Mouse (Mus musculus) myocyte (in vitro differentiated cells): ENCODE measurements around the gene Ang. TPM values are rescaled to one million over a fixed set of nuclear protein-coding genes. Genes with fewer than 3 reads are reported as not detected.

Experiments used
- H3K27me3 ChIP-seq: one replicate; pipeline ENCODE4 v1.6.1; 2011; ENCODE audit not compliant: control insufficient read depth, insufficient read depth, insufficient read length
- H3K36me3 ChIP-seq: one replicate; pipeline ENCODE4 v1.6.1; 2011; ENCODE audit not compliant: control insufficient read depth, insufficient read depth
- H3K4me2 ChIP-seq: one replicate; pipeline ENCODE4 v1.6.1; 2011; ENCODE audit warnings: low read depth, control low read depth
- H3K4me3 ChIP-seq: one replicate; pipeline ENCODE4 v1.5.1; 2011; ENCODE audit warnings: mild to moderate bottlenecking, control low read depth, moderate library complexity
- H3K79me2 ChIP-seq: one replicate; pipeline ENCODE4 v1.6.1; 2011; ENCODE audit not compliant: control insufficient read depth, insufficient read depth
- H3ac ChIP-seq: one replicate; pipeline ENCODE4 v1.6.1; 2011; ENCODE audit not compliant: control insufficient read depth, insufficient read length
- CEBPB ChIP-seq: IDR thresholded peaks from 2 replicates; pipeline ENCODE4 v1.6.1; 2011; ENCODE audit warnings: mild to moderate bottlenecking, moderate library complexity; ENCODE audit not compliant: poor library complexity, insufficient read depth, severe bottlenecking
- E2F4 ChIP-seq: IDR thresholded peaks from one replicate; pipeline ENCODE4 v1.6.1; 2011; ENCODE audit warnings: mild to moderate bottlenecking, control low read depth, moderate library complexity; ENCODE audit not compliant: insufficient read depth
- MAX ChIP-seq: IDR thresholded peaks from one replicate; pipeline ENCODE4 v1.6.1; 2011; ENCODE audit warnings: low read depth, mild to moderate bottlenecking, control low read depth
- MYOD1 ChIP-seq, 3 experiments: IDR thresholded peaks; one replicate each; pipeline ENCODE4 v1.6.1; 2011; ENCODE audit warnings: control low read depth in 2 of 3, low read depth in 2 of 3, mild to moderate bottlenecking in 2 of 3, moderate library complexity in 1 of 3; ENCODE audit not compliant: insufficient read length in 2 of 3, control insufficient read depth in 1 of 3
- MYOG ChIP-seq, 3 experiments: IDR thresholded peaks; one replicate each; pipeline ENCODE4 v1.6.1; 2011; ENCODE audit warnings: control low read depth in 2 of 3, low read depth in 2 of 3, mild to moderate bottlenecking in 2 of 3; ENCODE audit not compliant: insufficient read length in 2 of 3, control insufficient read depth in 1 of 3, insufficient read depth in 1 of 3
- POLR2A ChIP-seq: IDR thresholded peaks from one replicate; pipeline ENCODE4 v1.6.1; 2011; ENCODE audit warnings: low read depth, mild to moderate bottlenecking, control low read depth, moderate library complexity; ENCODE audit not compliant: insufficient read length
- POLR2AphosphoS2 ChIP-seq: IDR thresholded peaks from one replicate; pipeline ENCODE4 v1.6.1; 2011; ENCODE audit warnings: low read depth, control low read depth; ENCODE audit not compliant: insufficient read length
- REST ChIP-seq: IDR thresholded peaks from one replicate; pipeline ENCODE4 v1.6.1; 2011; ENCODE audit warnings: mild to moderate bottlenecking, control low read depth, moderate library complexity; ENCODE audit not compliant: insufficient read depth, insufficient read length
- SRF ChIP-seq: IDR thresholded peaks from one replicate; pipeline ENCODE4 v1.6.1; 2011; ENCODE audit warnings: low read depth; ENCODE audit not compliant: control insufficient read depth, insufficient read length
- TCF12 ChIP-seq: IDR thresholded peaks from one replicate; pipeline ENCODE4 v1.6.1; 2011; ENCODE audit warnings: mild to moderate bottlenecking, control low read depth; ENCODE audit not compliant: poor library complexity, insufficient read depth, severe bottlenecking
- TCF3 ChIP-seq: IDR thresholded peaks from one replicate; pipeline ENCODE4 v1.6.1; 2011; ENCODE audit warnings: low read depth, control low read depth; ENCODE audit not compliant: insufficient read length
- USF1 ChIP-seq: IDR thresholded peaks from one replicate; pipeline ENCODE4 v1.6.1; 2011; ENCODE audit warnings: low read depth, mild to moderate bottlenecking, control low read depth, moderate library complexity
- polyA plus RNA-seq: library from polyadenylated mRNA; unstranded; fragments of >200 nt; fragmentation: generic; extraction: Trizol; gene quantifications from one replicate; pipeline ENCODE4 v1.2.1, GENCODE M21; 2012; ENCODE audit warnings: missing spikeins

Ang gene
- 1.3 TPM for polyA plus RNA-seq

- Histone ChIP-seq H3K4me2 (peak within 1 kb of the TSS; percentile 91), H3ac (peak within 1 kb of the TSS; percentile 23), H3K27me3 (no peaks in the 10 kb centered on the region), H3K79me2 (no peaks in the 10 kb centered on the region), H3K4me3 (peak within 1 kb of the TSS; percentile 59), H3K36me3 (no peaks in the 10 kb centered on the region)
- TF ChIP-seq USF1 (no peak), REST (no peak), MYOD1 (IDR thresholded peaks at IDR 0.05; ENCODE audit: control insufficient read depth in 1 of 3, insufficient read length in 2 of 3, low read depth in 2 of 3) (no peak), MAX (no peak), POLR2AphosphoS2 (no peak), SRF (no peak), CEBPB (no peak), TCF12 (no peak), MYOG (IDR thresholded peaks at IDR 0.05; ENCODE audit: control insufficient read depth in 1 of 3, insufficient read depth in 1 of 3, insufficient read length in 2 of 3, low read depth in 2 of 3) (no peak)
Measured at GRCm38 (mm10) chr14:51090921-51091900, at the start of gene Ang, which contains the start of gene Rnase4. TSS of gene Ang (plus strand) at chr14:51091150. TSS of gene Rnase4 (plus strand) at chr14:51091077.

- no peaks in the 10 kb centered on the region for H3K79me2 ChIP-seq
- H3K27me3 ChIP-seq, result no peaks in the 10 kb centered on the region
- no peak within 1 kb of the TSS for H3K4me3 ChIP-seq
- H3K36me3 ChIP-seq, result no peaks in the 10 kb centered on the region
- no peak for TF ChIP-seq CEBPB
- no peak for TF ChIP-seq MYOG (IDR thresholded peaks at IDR 0.05; ENCODE audit: control insufficient read depth in 1 of 3, insufficient read depth in 1 of 3, insufficient read length in 2 of 3, low read depth in 2 of 3)
- no peak for TF ChIP-seq E2F4
- no peak for TF ChIP-seq USF1
- TF ChIP-seq TCF12, result no peak
- H3K4me2 ChIP-seq, result no peak within 1 kb of the TSS
- no peak within 1 kb of the TSS for H3ac ChIP-seq
Measured at GRCm38 (mm10) chr14:51041769-51042168, 49.2 kb upstream of the Ang start, which contains the start of gene Rnase9. TSS of gene Rnase9 (minus strand) at chr14:51041869.

GRCm38 (mm10) chr14:51047846-51048245 lies 43.1 kb upstream of the Ang start:
- no peak overlapping the region for H3ac ChIP-seq
- TF ChIP-seq REST (no peak), TCF12 (no peak), CEBPB (no peak), TCF3 (no peak), SRF (no peak), E2F4 (no peak), MYOG (IDR thresholded peaks at IDR 0.05; ENCODE audit: control insufficient read depth in 1 of 3, insufficient read depth in 1 of 3, insufficient read length in 2 of 3, low read depth in 2 of 3) (no peak)
- H3K36me3 ChIP-seq, result no peaks in the 10 kb centered on the region

GRCm38 (mm10) chr14:51050063-51050462 lies 40.9 kb upstream of the Ang start, which contains the start of gene Rnase11:
TSS of gene Rnase11 (minus strand) at chr14:51050163.
- H3K36me3 ChIP-seq, result no peaks in the 10 kb centered on the region
- no peak within 1 kb of the TSS for H3K4me2 ChIP-seq
- no peak within 1 kb of the TSS for H3ac ChIP-seq
- no peak for TF ChIP-seq REST
- TF ChIP-seq CEBPB, result no peak
- TF ChIP-seq POLR2A, result no peak
- no peak for TF ChIP-seq MYOD1 (IDR thresholded peaks at IDR 0.05; ENCODE audit: control insufficient read depth in 1 of 3, insufficient read length in 2 of 3, low read depth in 2 of 3)
- no peak for TF ChIP-seq TCF12
- no peak for TF ChIP-seq POLR2AphosphoS2
- TF ChIP-seq MYOG (IDR thresholded peaks at IDR 0.05; ENCODE audit: control insufficient read depth in 1 of 3, insufficient read depth in 1 of 3, insufficient read length in 2 of 3, low read depth in 2 of 3), result no peak
- TF ChIP-seq USF1, result no peak
- TF ChIP-seq TCF3, result no peak
- TF ChIP-seq MAX, result no peak
- no peak for TF ChIP-seq E2F4
- no peak for TF ChIP-seq SRF
- H3K4me3 ChIP-seq, result no peak within 1 kb of the TSS
- H3K79me2 ChIP-seq, result no peaks in the 10 kb centered on the region
- H3K27me3 ChIP-seq, result no peaks in the 10 kb centered on the region

More at GRCm38 (mm10) chr14:51047846-51048245, 43.1 kb upstream of the Ang start:
- Histone ChIP-seq H3K79me2 (no peaks in the 10 kb centered on the region), H3K4me3 (no peak overlapping the region), H3K4me2 (no peak overlapping the region), H3K27me3 (no peaks in the 10 kb centered on the region)

GRCm38 (mm10) chr14:51051941-51052340 lies 39.0 kb upstream of the Ang start:
- no peak for TF ChIP-seq CEBPB
- TF ChIP-seq MAX, result no peak
- no peak for TF ChIP-seq TCF3
- no peak for TF ChIP-seq MYOD1 (IDR thresholded peaks at IDR 0.05; ENCODE audit: control insufficient read depth in 1 of 3, insufficient read length in 2 of 3, low read depth in 2 of 3)
- no peak for TF ChIP-seq TCF12
- no peak for TF ChIP-seq MYOG (IDR thresholded peaks at IDR 0.05; ENCODE audit: control insufficient read depth in 1 of 3, insufficient read depth in 1 of 3, insufficient read length in 2 of 3, low read depth in 2 of 3)
- H3ac ChIP-seq, result no peak overlapping the region
- no peaks in the 10 kb centered on the region for H3K36me3 ChIP-seq

More at GRCm38 (mm10) chr14:51051941-51052340, 39.0 kb upstream of the Ang start:
- Histone ChIP-seq H3K4me2 (no peak overlapping the region), H3K4me3 (no peak overlapping the region), H3K79me2 (no peaks in the 10 kb centered on the region), H3K27me3 (no peaks in the 10 kb centered on the region)
